Mouse (Mus musculus) E14TG2a.4 (cell line): ENCODE data around the gene Farp1.

ENCODE experiments used
- CTCF ChIP-seq: conservative IDR thresholded peaks from 2 replicates; pipeline ENCODE4 v1.5.1; 2014; ENCODE audit warnings: low read length
- POU5F1 ChIP-seq: IDR thresholded peaks from 2 replicates; pipeline ENCODE4 v1.6.1; 2014; ENCODE audit warnings: low read length, borderline replicate concordance

GRCm38 (mm10) chr14:121053020-121053518 is 18.1 kb downstream of the Farp1 start:
- TF ChIP-seq CTCF (no peak), POU5F1 (no peak)
